Mouse (Mus musculus) retina, adult 2 months (tissue): Measurements from ENCODE around the gene Adam23.

Experiments
- DNase-seq: peaks from one replicate; pipeline ENCODE4 v3.0.0-alpha.2; 2012; ENCODE audit warnings: low read depth, low spot score

Gene Adam23

DNA sequence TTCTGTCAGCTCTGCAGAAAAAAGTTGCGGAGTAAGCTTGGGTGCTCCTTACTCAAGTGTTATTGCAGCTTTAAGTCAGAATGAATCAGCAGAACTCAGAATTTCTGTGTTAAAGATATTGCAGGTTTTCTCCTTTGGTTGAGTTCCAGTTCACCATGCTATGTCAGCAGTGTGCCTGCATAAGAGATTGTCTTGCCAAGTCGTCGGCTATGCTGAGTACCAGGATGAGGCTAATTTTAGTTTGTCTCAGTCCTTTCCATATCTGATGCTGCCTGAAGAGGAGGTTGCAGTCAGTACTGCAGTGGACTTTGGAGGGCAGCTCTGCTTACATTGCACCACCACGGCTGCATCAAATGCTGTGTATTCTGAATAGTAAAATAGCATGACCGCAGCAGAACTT is 33.3 kb downstream of the Adam23 start:
- no peak for DNase-seq

- DNase-seq: no peak
Measured at GRCm38 (mm10) chr1:63484646-63485045, 39.0 kb downstream of the Adam23 start.

DNA sequence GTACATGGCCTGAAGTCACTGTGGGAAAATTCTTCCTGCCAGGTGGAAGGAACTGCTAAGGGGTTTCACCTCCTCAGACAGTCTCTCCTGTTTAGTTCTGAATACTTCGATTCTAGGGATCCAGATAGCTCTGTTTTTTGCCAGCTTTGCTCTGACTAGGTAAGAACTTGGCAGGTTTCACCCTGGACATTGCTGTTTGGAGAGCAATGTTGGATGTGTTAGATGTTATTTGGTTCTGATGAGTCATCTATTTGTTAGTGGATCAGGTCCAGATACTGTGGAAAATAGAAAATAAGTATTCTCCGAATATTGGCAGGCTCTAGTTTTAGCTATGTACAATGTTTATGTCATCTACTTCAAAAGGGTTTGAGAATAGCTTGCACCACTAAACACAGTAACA is 41.0 kb downstream of the Adam23 start:
- DNase-seq: no peak

GRCm38 (mm10) chr1:63491001-63491400 is 45.3 kb downstream of the Adam23 start:
- no peak for DNase-seq

DNA sequence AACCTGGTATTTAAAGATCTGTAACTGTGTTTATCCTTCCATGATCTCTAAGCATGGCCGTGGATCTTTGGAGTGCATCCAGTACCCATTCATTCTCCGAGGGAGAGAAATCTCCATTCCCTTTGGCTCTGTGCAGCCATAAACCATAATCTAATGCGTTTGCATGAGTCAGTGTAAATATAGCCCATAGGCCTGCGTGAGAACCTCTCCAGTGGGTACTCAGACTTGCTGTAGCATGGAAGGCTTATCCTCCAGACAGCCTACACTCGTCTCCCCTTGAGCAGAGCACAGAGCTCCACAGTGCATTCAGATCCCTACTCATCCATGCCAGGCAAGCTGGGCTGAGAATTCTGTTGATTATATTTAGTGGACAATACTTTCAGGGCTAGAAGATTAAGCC is 47.6 kb downstream of the Adam23 start:
- DNase-seq: no peak

DNA sequence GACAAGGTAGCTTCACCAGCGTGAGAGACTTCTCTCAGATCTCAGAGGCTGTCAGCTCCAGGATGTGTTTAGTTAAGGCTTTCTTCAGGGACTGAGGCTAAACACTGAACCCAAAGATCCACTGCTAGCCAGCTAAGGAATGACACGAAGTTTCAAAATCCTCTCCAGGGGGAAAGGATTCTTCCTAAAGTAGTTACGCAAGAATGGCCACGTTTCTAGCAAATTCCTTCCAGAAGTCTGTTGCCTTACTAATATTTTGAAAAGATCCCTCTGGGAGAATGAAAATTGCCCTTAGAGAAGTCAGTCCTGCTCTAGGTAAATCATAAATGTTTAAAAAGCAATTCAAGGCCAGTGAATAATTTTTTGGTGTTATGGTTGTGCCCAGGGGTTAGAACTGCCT is 61.7 kb downstream of the Adam23 start:
- DNase-seq: no peak

DNA sequence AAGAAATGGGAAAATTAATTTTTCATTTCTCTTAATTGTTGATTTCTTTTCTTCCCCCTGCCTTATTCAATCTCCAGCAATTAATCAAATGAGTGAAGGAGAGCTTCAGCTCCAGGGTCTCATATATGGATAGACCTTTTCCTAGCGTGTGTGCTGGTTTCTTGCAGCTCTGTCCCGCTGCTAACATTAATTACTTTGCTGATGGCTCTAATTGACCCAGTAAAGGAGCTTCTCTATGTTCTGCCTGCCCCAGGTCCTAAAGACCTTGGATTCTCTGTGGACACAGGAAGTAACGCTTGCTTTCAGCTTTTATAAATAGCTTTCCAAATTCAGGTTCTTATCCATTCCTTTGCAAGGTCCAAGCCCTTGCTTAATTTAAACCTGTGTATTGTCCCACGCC is 63.1 kb downstream of the Adam23 start:
- no peak for DNase-seq

GRCm38 (mm10) chr1:63511416-63511815 is 65.7 kb downstream of the Adam23 start:
- no peak for DNase-seq

- no peak for DNase-seq
Measured at GRCm38 (mm10) chr1:63517800-63518199, 72.1 kb downstream of the Adam23 start.

- DNase-seq: no peak
Measured at GRCm38 (mm10) chr1:63518814-63519213, 73.1 kb downstream of the Adam23 start.

- no peak for DNase-seq
Measured at GRCm38 (mm10) chr1:63529901-63530300, 84.2 kb downstream of the Adam23 start.

DNA sequence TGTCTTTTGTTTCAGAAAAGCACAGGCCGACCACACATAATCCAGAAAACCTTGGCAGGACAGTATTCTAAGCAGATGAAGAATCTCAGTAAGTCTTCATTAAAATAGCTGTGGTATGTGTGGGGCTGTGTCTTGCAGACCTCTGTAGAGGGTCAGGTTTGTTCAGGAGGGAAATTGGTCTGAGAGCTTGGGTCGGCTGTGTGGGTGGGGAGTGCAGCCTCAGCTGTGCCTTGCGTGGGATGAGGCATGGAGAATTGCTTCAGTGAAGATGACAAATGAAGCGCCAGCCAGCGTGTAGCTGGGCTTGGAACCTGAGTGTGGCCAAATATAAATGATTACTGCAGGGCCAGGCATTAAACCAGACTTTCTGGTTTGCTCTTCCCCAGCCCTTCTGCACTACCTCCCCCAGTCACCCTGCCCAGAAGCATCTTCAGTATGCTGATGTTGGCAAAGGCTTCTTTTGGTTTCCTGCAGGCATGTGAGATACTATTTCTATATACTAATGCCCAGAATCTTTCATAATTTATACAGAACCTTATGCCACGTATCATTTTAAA is 88.7 kb downstream of the Adam23 start:
- no peak for DNase-seq

GRCm38 (mm10) chr1:63539884-63540613 is 94.4 kb downstream of the Adam23 start:
- DNase-seq: no peak

DNA sequence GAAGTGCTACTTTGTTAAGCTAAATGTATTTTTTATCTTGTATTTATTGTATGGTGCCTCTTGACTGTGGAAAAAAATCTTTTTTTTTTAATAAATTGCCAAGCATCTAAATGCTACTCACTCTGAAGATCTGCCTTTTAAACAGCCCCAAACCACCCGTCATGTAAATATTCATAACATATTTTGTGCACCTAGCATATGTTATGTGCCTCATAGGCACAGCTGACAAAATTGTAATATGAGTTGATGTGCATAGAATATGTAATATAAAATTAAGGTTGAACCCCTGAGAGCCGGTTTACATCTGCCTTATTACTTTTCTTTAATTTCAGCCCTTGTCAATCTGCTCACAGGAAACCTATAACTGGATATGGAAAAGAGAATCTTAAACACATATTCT is 98.4 kb downstream of the Adam23 start:
- no peak for DNase-seq

DNA sequence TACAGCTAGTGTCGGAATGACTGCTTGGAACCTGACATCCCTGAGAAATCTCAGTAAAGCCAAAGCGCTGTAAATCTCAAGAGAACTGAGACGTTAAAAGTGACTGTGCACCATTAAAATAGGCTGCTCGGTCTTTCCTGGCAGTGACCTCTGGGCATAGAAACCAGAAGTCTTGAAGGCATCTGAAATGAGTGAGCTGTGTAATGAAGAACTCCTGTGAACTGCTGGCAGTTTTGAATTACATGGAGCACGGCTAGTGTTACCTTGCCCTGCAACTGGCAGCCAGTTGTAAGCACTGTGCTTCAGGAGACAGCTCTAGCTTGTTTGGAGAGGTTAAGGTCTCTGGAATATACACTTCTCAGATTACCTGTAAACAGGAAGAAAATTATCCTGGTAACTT is 107.3 kb downstream of the Adam23 start:
- DNase-seq: no peak

- no peak for DNase-seq
Measured at GRCm38 (mm10) chr1:63561772-63562520, 116.3 kb downstream of the Adam23 start.

GRCm38 (mm10) chr1:63563928-63564327 is 118.2 kb downstream of the Adam23 start:
- no peak for DNase-seq

GRCm38 (mm10) chr1:63566501-63566900 is 120.8 kb downstream of the Adam23 start:
- DNase-seq: no peak

GRCm38 (mm10) chr1:63567031-63567430 is 121.3 kb downstream of the Adam23 start:
- no peak for DNase-seq

GRCm38 (mm10) chr1:63572229-63572628 is 126.5 kb downstream of the Adam23 start:
- DNase-seq: no peak

- peak; percentile 8 for DNase-seq
Measured at GRCm38 (mm10) chr1:63573432-63573831, 127.7 kb downstream of the Adam23 start.

DNA sequence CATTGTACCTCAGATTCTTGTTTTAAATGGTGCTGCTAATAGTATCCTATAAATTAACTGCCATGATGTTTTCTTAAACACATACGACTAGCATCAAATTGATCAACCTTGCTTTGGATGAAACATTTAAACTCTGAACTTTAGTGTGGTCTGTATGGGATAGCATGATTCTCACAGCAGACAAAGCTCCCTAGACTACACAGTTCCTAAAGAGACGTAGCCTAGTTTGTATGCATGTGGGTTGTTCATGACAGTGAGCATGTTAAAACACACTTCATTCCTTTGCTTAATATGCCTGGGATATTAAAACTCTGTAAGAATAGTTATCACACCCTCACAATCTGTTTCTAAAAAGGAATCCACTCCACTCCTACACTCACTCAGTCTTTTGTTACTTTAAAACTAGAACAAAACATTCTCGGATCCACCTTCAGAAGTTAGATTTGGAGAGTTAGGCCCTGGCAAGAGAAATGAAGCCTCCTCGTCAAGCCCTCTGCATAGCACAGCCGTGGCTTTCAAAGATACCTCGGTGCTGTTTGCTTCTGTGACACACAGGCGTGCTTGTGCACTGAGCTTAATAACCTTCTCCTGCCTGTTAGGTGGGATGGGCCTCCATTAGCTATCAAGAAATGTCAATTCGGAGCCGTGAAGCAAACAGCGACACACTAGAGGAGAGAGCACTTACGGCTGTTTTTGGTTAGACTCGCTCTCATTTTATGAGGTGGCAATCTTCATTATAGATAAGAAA is 128.3 kb downstream of the Adam23 start:
- DNase-seq: no peak
